Mouse (Mus musculus): ENCODE measurements around the gene Nrxn3. TPM values are rescaled to one million over a fixed set of nuclear protein-coding genes. Genes with fewer than 3 reads are reported as not detected.

The Nrxn3 gene
- total RNA-seq, 2 experiments from 2014 or later = 1.3 to 1.5 TPM

GRCm38 (mm10) chr12:89829927-89830326 lies 1107.3 kb downstream of the Nrxn3 start:
- no peak for DNase-seq

GRCm38 (mm10) chr12:89830350-89830749 lies 1107.7 kb downstream of the Nrxn3 start:
- no peak for DNase-seq

- DNase-seq = no peak
These were observed 1108.6 kb downstream of the Nrxn3 start for GRCm38 (mm10) chr12:89831300-89831699.

DNA sequence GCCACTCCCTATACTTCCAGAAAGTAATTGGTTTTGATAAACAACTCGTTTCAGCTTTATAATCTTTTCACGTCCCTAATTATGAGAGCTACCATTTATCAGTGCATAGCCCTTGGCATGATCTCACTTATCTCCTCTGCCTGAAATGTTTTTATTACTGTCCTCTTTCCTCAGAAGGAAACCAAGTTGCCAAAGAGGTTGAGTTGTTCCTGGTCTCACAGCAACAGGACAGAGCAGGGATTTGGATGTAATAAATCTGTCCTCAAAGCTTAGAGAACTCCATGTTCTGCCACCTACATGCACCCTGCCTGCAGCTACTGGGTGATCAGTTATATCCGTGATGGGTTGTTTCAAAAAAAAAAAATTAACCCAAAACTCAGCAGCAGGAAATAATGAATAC lies 1113.6 kb downstream of the Nrxn3 start:
- DNase-seq = no peak

GRCm38 (mm10) chr12:89842861-89843260 lies 1120.2 kb downstream of the Nrxn3 start:
- no peak for DNase-seq

GRCm38 (mm10) chr12:89848116-89848515 lies 1125.4 kb downstream of the Nrxn3 start:
- DNase-seq = no peak

GRCm38 (mm10) chr12:89854355-89854754 lies 1131.7 kb downstream of the Nrxn3 start:
- no peak for DNase-seq

GRCm38 (mm10) chr12:89867124-89867523 lies 1144.4 kb downstream of the Nrxn3 start:
- no peak for DNase-seq

DNA sequence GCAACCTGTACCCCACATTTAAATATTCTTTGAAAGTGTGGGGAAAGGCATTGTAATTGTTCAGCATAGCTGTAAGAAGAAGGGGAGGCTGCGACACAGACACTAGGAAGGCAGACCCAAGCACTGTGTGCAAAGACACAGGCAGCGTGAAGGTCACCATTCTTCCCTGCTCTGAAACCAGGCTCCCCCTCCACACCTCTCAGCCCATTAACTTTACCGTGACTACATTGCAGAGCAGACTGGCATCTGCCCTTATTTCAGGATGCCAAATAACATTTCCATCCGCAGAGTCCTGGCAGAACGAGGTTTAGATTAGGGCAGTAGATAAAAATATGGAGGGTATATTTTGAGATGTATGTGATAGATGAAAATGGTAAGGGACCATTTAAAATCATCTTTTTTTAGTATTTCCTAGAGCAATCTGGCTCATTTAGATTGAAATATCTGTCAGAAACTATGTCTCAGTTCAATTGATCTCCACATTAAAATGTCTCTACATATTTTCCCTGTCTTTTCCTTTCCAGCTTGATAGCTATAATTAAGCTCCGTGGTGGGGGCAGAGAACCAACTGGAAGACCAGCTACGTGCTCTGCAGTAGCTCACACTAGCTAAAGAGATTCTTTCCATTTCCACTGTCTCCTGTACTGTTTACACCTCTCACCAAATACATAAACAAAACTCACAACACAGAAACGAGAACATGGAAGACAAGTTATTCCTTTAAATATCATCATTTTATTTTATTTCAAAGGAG lies 1160.1 kb downstream of the Nrxn3 start:
- DNase-seq = no peak

GRCm38 (mm10) chr12:89884576-89884975 lies 1161.9 kb downstream of the Nrxn3 start:
- DNase-seq = no peak

- no peak for DNase-seq
These were observed 1166.0 kb downstream of the Nrxn3 start for GRCm38 (mm10) chr12:89888647-89889046.

DNA sequence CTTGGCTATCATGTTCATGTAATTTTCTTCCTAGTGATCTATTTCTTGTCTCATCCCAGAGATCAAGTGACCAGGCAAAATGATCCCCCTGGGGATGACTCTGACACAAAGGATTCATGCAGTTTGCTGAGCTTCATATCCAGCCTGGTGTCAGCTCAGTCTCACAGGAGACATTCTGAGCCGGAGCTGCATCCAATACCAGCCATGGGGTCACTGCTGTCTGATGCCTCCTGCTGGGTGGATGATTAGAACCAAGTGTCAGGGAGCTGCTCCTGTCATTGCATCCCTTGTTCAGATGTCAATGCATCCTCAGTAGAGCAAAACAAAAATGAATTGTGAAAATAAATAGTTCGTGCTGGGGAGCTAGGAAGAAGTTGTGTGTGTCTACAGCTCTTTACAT lies 1174.2 kb downstream of the Nrxn3 start:
- DNase-seq = no peak

GRCm38 (mm10) chr12:89909578-89909977 lies 1186.9 kb downstream of the Nrxn3 start:
- no peak for DNase-seq

GRCm38 (mm10) chr12:89918138-89918829 lies 1195.6 kb downstream of the Nrxn3 start:
- DNase-seq = no peak

DNA sequence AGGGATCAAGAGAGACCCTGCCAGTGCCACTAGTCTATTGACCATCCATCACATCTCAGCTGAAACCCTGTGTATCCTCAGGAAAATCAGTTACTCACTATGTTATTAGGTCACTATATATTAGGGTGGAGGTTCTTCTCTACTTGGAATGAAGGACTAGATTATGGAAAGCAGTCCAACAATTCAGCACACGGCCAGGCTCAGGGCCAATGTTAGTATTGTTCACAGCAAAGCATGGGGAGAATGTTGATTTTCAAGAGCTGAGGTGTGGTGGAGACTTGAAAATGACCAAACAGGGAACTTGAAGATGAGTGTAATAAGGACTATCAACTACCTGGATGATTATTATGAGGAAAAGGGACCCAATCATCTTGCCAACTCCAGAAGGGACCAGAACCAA lies 1209.7 kb downstream of the Nrxn3 start:
- DNase-seq = no peak

GRCm38 (mm10) chr12:89933630-89934029 lies 1211.0 kb downstream of the Nrxn3 start:
- DNase-seq = no peak

DNA sequence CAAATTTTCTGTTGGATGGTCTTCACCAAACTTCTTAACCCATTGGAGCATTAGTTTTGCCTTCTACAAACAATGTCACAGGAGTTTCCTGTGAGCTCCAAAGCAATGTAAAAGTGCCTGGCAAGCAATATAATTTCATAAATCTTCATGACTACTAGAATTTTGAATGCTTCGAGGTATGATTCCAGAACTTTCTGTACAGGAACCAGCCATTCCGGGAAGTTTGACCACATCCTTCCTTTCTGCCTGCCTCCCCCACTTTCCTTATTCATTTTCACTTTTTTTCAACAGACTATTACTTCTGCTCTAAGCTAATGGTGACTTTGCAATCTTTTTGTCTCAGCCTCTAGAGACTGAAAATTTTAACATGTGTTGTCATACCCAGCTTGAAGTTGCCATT lies 1218.1 kb downstream of the Nrxn3 start:
- no peak for DNase-seq

- no peak for DNase-seq
These were observed 1223.3 kb downstream of the Nrxn3 start for GRCm38 (mm10) chr12:89945911-89946502.

- DNase-seq = no peak
These were observed 1223.8 kb downstream of the Nrxn3 start for GRCm38 (mm10) chr12:89946522-89946921.

DNA sequence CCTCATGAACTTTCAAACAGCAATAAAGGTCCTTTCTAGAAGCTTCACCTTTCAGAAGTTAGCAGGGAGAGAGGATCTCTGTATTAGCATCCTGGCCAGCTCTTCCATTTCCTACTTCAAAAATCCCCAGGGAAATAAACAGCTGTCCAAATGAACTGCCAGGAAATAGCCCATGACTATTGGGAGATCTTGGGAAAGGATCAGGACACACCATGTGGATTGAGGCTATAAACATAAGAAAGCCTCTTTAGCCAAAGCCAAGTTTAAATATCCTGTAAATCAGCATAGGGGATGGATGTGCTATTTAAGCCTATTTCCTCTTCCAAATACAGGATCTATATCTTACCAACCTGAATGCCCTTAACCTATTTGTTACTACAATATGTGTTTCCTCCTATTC lies 1230.6 kb downstream of the Nrxn3 start:
- DNase-seq = no peak

DNA sequence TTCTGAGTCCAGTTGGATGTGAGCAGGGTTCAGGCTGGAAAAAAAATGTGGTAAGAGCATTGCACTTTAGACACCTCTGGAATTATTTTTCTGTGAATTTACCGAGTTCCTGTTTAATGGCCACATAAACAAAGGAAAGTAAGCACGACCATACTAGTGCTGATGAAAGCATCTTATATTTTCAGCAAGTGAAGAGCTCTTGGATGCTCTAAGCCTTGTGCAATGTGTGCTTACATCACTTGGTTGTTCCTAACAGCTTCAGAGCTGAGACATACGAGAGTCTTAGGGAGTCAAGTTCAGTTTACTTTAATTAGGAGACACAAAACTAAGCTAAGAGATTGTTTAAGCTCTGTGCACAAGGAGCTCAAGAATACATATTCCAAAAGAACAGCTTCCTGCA lies 1231.0 kb downstream of the Nrxn3 start:
- DNase-seq = no peak

- DNase-seq = no peak
These were observed 1231.9 kb downstream of the Nrxn3 start for GRCm38 (mm10) chr12:89954441-89955070.

DNA sequence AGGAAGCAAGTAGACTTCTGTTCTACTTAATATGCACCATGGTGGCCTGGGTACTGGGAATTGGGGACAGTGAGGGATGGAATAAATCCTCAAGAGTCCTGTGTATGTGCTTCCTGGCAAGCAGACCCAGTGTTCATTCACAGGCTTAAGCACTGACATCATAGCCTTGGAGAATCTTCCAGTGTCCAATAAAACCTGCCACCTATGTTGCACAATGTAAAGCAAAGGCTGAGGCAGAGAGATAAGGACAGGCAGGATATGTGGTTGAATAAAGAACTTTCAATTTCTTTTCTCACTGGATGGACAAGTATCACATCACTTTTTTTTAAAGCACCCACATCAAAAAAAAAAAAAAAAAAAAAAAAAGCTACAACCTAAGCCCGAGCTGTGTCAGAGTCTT lies 1240.4 kb downstream of the Nrxn3 start:
- no peak for DNase-seq
